Mouse (Mus musculus): ENCODE data around the gene 1520401A03Rik. TPM values are rescaled to one million over a fixed set of nuclear protein-coding genes. Genes with fewer than 3 reads are reported as not detected.

The 1520401A03Rik gene
- total and polyA plus RNA-seq, 2 experiments from 2014 or later: 0.26 TPM; not detected in 1

DNA sequence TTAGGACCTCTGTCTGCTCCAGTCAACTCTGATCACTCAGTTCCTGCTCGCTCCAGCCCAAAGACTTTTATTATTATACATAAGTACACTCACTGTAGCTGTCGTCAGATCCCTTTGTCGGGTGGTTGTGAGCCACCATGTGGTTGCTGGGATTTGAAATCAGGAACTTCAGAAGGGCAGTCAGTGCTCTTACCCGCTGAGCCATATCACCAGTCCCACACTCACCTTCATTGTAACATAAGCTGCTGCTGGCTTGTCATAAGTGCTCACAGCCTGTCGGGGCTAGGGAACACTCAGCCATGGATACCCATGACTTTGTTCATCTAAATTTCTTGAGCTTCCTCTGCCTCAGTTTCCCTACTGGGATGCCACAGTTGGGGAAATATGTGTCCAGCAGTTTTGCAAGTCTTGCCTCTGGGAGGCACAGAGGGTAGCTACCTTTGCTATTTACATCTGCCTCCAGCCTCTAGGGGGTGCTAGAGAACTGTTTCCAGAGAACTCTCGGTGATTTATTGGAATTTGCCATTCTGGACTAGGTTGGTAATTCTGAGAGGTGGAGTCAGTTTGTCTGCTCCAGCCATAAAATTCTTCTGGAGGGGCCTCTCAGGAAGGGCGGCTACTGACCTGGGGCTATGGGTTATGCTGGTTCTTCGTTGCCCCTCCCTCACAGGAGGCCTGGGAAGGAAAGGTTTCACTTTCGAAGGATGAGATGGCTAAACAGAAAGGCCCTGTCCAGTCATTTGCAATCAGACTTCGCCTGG lies 26.2 kb upstream of the 1520401A03Rik start:
- DNase-seq (ENCODE audit: low spot score) (peak; percentile 81), ATAC-seq (no peak)
- Histone ChIP-seq H3K4me1 (ENCODE audit: insufficient read depth, low read length) (peaks cover 13% of the 10 kb centered on the region; the same call in 1 of the 2 replicates), H3K4me3 (ENCODE audit: low read length) (no peak overlapping the region), H3K36me3 (ENCODE audit: insufficient read depth, low read length) (peaks cover 21% of the 10 kb centered on the region), H3K4me2 (ENCODE audit: low read depth, low read length) (peak overlapping the region; percentile 26; the same call in 1 of the 2 replicates), H3K27ac (no peak overlapping the region), H3K9ac (replicated peaks; ENCODE audit: low read length) (no peak overlapping the region), H3K9me3 (ENCODE audit: low read length) (no peaks in the 10 kb centered on the region), H3K27me3 (ENCODE audit: insufficient read depth, low read length) (peaks cover 21% of the 10 kb centered on the region; the same call in 1 of the 2 replicates)
- peak; percentile 80 for TF ChIP-seq CTCF (IDR thresholded peaks at IDR 0.05; ENCODE audit: low read depth)
- WGBS: 38% methylated on average over 10 of the region's 10 CpGs

DNA sequence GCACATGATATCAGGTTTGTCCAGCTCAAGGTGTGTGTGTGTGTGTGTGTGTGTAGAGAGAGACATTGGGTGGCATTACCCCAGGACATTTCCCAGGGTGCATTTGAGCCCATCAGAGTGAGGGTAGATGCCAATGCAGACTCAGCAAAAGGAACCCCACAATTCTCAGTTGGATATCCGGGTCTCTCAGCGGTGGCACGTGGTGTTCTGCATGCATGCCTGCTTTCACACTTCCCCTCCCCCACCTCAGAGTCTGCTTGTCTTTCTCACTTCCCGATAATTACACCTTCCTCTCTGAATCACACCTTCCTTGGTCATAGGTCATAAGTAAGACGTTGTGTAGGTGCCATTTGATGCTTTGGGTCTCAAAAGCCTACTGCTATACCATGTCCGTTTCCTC lies 25.4 kb upstream of the 1520401A03Rik start:
- H3K4me2 ChIP-seq (ENCODE audit: low read depth, low read length): no peak overlapping the region
- H3K4me1 ChIP-seq (ENCODE audit: insufficient read depth, low read length): peaks cover 13% of the 10 kb centered on the region; the same call in 1 of the 2 replicates
- ATAC-seq: no peak
- no peak overlapping the region for H3K4me3 ChIP-seq (ENCODE audit: low read length)
- H3K27ac ChIP-seq: no peak overlapping the region
- 37% methylated on average over 6 of the region's 6 CpGs for WGBS
- no peak overlapping the region for H3K9ac ChIP-seq (replicated peaks; ENCODE audit: low read length)
- TF ChIP-seq CTCF (IDR thresholded peaks at IDR 0.05; ENCODE audit: low read depth): no peak
- H3K36me3 ChIP-seq (ENCODE audit: insufficient read depth, low read length): peaks cover 15% of the 10 kb centered on the region
- H3K9me3 ChIP-seq (ENCODE audit: low read length): no peaks in the 10 kb centered on the region
- peaks cover 29% of the 10 kb centered on the region for H3K27me3 ChIP-seq (ENCODE audit: insufficient read depth, low read length)
- DNase-seq (ENCODE audit: low spot score): no peak

DNA sequence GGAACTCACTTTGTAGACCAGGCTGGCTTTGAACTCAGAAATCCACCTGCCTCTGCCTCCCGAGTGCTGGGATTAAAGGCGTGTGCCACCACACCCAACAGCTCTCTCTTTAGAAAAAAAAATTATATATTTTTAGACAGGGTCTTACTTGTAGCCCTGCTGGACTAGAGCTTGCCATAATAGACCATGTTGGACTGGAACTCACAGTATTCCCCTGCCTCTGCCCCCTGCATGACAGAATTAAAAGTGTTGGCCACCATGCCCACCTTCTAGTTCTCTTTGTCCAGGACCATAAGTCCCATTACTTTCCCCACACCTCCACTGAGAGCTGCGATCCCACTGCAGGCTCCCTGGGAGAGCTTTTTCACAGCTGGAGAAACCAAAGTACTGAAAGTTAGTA lies 24.9 kb upstream of the 1520401A03Rik start:
- peaks cover 10% of the 10 kb centered on the region for H3K36me3 ChIP-seq (ENCODE audit: insufficient read depth, low read length)
- H3K27ac ChIP-seq: no peak overlapping the region
- peaks cover 34% of the 10 kb centered on the region for H3K27me3 ChIP-seq (ENCODE audit: insufficient read depth, low read length)
- ATAC-seq: no peak
- 85% methylated on average over 3 of the region's 3 CpGs for WGBS
- no peak overlapping the region for H3K4me2 ChIP-seq (ENCODE audit: low read depth, low read length)
- TF ChIP-seq CTCF (IDR thresholded peaks at IDR 0.05; ENCODE audit: low read depth): no peak
- H3K4me1 ChIP-seq (ENCODE audit: insufficient read depth, low read length): peaks cover 14% of the 10 kb centered on the region; the same call in 1 of the 2 replicates
- DNase-seq (ENCODE audit: low spot score): no peak
- no peaks in the 10 kb centered on the region for H3K9me3 ChIP-seq (ENCODE audit: low read length)
- H3K9ac ChIP-seq (replicated peaks; ENCODE audit: low read length): no peak overlapping the region
- H3K4me3 ChIP-seq (ENCODE audit: low read length): no peak overlapping the region

DNA sequence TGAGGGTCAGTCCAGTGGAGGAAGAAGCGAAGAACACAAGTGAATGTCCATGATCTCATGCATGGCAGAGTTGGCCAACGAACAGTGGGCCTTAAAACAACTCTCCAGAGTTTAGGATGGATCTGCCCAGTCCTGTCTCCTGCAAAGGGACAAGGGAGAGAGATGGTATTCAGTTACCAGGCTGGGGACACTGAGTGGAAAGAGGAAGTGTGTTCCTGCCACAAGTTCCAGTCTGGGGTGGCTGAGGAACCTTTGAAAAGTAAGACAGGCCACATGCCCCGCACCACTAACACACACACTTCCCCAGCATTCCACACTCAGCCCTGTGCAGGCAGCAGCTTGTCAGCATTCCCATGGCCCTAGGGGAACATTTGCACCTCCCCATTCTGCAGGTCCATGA lies 24.2 kb upstream of the 1520401A03Rik start:
- Histone ChIP-seq H3K27me3 (ENCODE audit: insufficient read depth, low read length) (peaks cover 41% of the 10 kb centered on the region), H3K9ac (replicated peaks; ENCODE audit: low read length) (no peak overlapping the region), H3K4me1 (ENCODE audit: insufficient read depth, low read length) (peaks cover 17% of the 10 kb centered on the region; the same call in 1 of the 2 replicates), H3K4me3 (ENCODE audit: low read length) (no peak overlapping the region), H3K36me3 (ENCODE audit: insufficient read depth, low read length) (peaks cover 6% of the 10 kb centered on the region), H3K27ac (no peak overlapping the region), H3K9me3 (ENCODE audit: low read length) (no peaks in the 10 kb centered on the region), H3K4me2 (ENCODE audit: low read depth, low read length) (no peak overlapping the region)
- no peak for TF ChIP-seq CTCF (IDR thresholded peaks at IDR 0.05; ENCODE audit: low read depth)
- ATAC-seq: no peak
- DNase-seq (ENCODE audit: low spot score): no peak
- 88% methylated on average over 3 of the region's 3 CpGs for WGBS

DNA sequence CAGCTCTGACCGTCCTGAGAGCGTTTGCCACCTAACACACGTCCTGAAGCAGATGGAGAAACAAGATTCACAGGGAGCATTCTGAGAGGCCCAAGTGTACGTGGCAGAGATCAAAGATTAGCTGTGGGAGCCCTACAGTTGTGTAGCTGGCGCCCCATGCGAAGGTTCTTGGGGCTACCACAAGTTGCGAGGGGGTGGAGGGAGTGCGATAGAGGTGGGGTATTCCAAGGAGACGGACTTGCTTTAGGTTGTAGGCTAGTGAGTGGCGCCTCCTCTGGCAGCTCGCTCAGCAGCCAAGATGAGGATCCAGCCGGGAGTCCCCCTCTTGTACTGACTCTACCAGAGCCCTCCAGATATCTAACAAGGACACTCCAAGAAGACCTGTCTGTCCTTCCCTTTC lies 23.7 kb upstream of the 1520401A03Rik start:
- no peak for ATAC-seq
- H3K27me3 ChIP-seq (ENCODE audit: insufficient read depth, low read length): peaks cover 46% of the 10 kb centered on the region

DNA sequence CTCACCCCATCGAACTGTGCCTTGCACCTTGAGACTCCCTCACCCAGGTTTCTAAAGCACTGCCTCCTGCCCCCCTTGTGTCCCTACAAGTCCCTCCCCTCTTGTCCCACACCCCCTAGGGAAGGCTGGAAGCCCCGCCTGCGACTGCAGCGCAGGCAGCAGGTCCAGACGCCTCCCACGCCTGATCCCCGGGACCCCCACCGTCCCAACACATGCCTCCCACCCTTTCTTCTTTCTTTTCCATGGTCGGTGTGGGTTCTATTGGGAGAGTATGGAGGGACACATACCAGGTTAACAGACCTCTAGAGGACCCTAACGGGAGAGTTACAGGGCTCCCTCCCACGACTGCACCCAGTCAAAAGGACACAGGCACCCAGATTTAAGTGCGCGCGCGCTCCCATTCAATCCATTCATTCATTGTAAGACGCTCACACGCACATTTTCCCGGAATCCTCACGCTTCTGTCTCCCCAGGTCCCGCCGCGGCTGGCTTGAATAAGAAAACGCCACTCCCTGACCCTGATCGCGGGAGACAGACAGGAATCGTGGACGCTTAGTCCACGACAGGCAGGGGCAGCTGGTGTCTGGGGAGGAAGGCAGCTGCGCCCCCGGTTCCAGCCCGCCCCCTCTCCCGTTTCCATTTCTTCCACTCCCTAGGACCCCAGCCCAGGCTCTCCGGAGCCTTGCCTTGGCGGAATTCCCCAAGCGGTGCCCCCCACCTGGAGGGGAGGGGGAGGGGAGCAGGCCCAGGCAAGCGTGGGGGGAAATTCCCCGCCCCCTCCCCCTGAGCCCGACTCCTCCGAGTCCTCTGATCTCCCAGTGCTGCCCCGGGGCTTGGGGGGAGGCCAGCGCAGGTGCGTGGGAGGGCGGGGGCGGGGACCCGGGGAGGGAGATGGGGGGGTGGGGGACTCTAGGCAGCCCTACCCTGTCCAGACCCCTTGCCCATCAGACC lies 23.0 kb upstream of the 1520401A03Rik start, which contains the start of gene Kremen2:
Gene Kremen2, minus strand, starts transcription at position 533 of the 951 bp plus-strand sequence.
- no peaks in the 10 kb centered on the region for H3K9me3 ChIP-seq (ENCODE audit: low read length)
- H3K4me2 ChIP-seq (ENCODE audit: low read depth, low read length): peak within 1 kb of the TSS; percentile 65
- DNase-seq (ENCODE audit: low spot score) (peak; percentile 53), ATAC-seq (no peak)
- H3K27me3 ChIP-seq (ENCODE audit: insufficient read depth, low read length): peaks cover 48% of the 10 kb centered on the region
- no peaks in the 10 kb centered on the region for H3K36me3 ChIP-seq (ENCODE audit: insufficient read depth, low read length)
- no peak within 1 kb of the TSS for H3K27ac ChIP-seq
- TF ChIP-seq CTCF (IDR thresholded peaks at IDR 0.05; ENCODE audit: low read depth): no peak
- H3K4me1 ChIP-seq (ENCODE audit: insufficient read depth, low read length): peaks cover 20% of the 10 kb centered on the region; the same call in 1 of the 2 replicates
- H3K9ac ChIP-seq (replicated peaks; ENCODE audit: low read length): peak within 1 kb of the TSS; percentile 46
- H3K4me3 ChIP-seq (ENCODE audit: low read length): peak within 1 kb of the TSS; percentile 40
- under 1% methylated on average over 37 of the region's 45 CpGs for WGBS

More for the DNA sequence above, 23.7 kb upstream of the 1520401A03Rik start:
- WGBS: 4% methylated on average over 12 of the region's 12 CpGs
- peaks cover 17% of the 10 kb centered on the region; the same call in 1 of the 2 replicates for H3K4me1 ChIP-seq (ENCODE audit: insufficient read depth, low read length)
- H3K9me3 ChIP-seq (ENCODE audit: low read length): no peaks in the 10 kb centered on the region
- peak overlapping the region; percentile 40 for H3K4me3 ChIP-seq (ENCODE audit: low read length)
- TF ChIP-seq CTCF (IDR thresholded peaks at IDR 0.05; ENCODE audit: low read depth): peak; percentile 49
- peaks cover 1% of the 10 kb centered on the region; the same call in 1 of the 2 replicates for H3K36me3 ChIP-seq (ENCODE audit: insufficient read depth, low read length)
- H3K4me2 ChIP-seq (ENCODE audit: low read depth, low read length): peak overlapping the region; percentile 65
- no peak overlapping the region for H3K27ac ChIP-seq
- DNase-seq (ENCODE audit: low spot score): no peak
- H3K9ac ChIP-seq (replicated peaks; ENCODE audit: low read length): no peak overlapping the region

Measured in hindbrain, postnatal 0 days (tissue).